Mouse (Mus musculus): Measurements from ENCODE around the gene Sarnp. TPM values are rescaled to one million over a fixed set of nuclear protein-coding genes. Genes with fewer than 3 reads are reported as not detected.
A peak's percentile ranks its signal among the peaks of the same experiment; 100 is the strongest.

Gene Sarnp
- polyA plus RNA-seq, 1 experiment = 79.6 TPM

- DNase-seq (ENCODE audit: low read depth) = no peak
- TF ChIP-seq POLR2A (IDR thresholded peaks at IDR 0.05; ENCODE audit: borderline replicate concordance, extremely low read depth, insufficient read depth, insufficient read length, poor library complexity, severe bottlenecking) (no peak), CTCF (IDR thresholded peaks at IDR 0.05; ENCODE audit: borderline replicate concordance, extremely low read depth, insufficient read depth, insufficient read length) (no peak)
These were observed 44.0 kb downstream of the Sarnp start for GRCm38 (mm10) chr10:128861176-128861575.

GRCm38 (mm10) chr10:128866042-128866441 lies 48.9 kb downstream of the Sarnp start:
- TF ChIP-seq CTCF (IDR thresholded peaks at IDR 0.05; ENCODE audit: borderline replicate concordance, extremely low read depth, insufficient read depth, insufficient read length) (no peak), POLR2A (IDR thresholded peaks at IDR 0.05; ENCODE audit: borderline replicate concordance, extremely low read depth, insufficient read depth, insufficient read length, poor library complexity, severe bottlenecking) (no peak)
- DNase-seq (ENCODE audit: low read depth) = no peak

GRCm38 (mm10) chr10:128866518-128866917 lies 49.4 kb downstream of the Sarnp start:
- TF ChIP-seq POLR2A (IDR thresholded peaks at IDR 0.05; ENCODE audit: borderline replicate concordance, extremely low read depth, insufficient read depth, insufficient read length, poor library complexity, severe bottlenecking) = no peak
- no peak for TF ChIP-seq CTCF (IDR thresholded peaks at IDR 0.05; ENCODE audit: borderline replicate concordance, extremely low read depth, insufficient read depth, insufficient read length)
- DNase-seq (ENCODE audit: low read depth) = no peak

- no peak for DNase-seq (ENCODE audit: low read depth)
- TF ChIP-seq CTCF (IDR thresholded peaks at IDR 0.05; ENCODE audit: borderline replicate concordance, extremely low read depth, insufficient read depth, insufficient read length) (no peak), POLR2A (IDR thresholded peaks at IDR 0.05; ENCODE audit: borderline replicate concordance, extremely low read depth, insufficient read depth, insufficient read length, poor library complexity, severe bottlenecking) (no peak)
These were observed 53.2 kb downstream of the Sarnp start for GRCm38 (mm10) chr10:128870341-128870740.

- TF ChIP-seq POLR2A (IDR thresholded peaks at IDR 0.05; ENCODE audit: borderline replicate concordance, extremely low read depth, insufficient read depth, insufficient read length, poor library complexity, severe bottlenecking) = no peak
- TF ChIP-seq CTCF (IDR thresholded peaks at IDR 0.05; ENCODE audit: borderline replicate concordance, extremely low read depth, insufficient read depth, insufficient read length) = no peak
- DNase-seq (ENCODE audit: low read depth) = no peak
These were observed 61.2 kb downstream of the Sarnp start for GRCm38 (mm10) chr10:128878291-128878690.

GRCm38 (mm10) chr10:128878811-128879210 lies 61.7 kb downstream of the Sarnp start:
- TF ChIP-seq CTCF (IDR thresholded peaks at IDR 0.05; ENCODE audit: borderline replicate concordance, extremely low read depth, insufficient read depth, insufficient read length) = no peak
- TF ChIP-seq POLR2A (IDR thresholded peaks at IDR 0.05; ENCODE audit: borderline replicate concordance, extremely low read depth, insufficient read depth, insufficient read length, poor library complexity, severe bottlenecking) = no peak
- no peak for DNase-seq (ENCODE audit: low read depth)

GRCm38 (mm10) chr10:128882067-128882466 lies 64.9 kb downstream of the Sarnp start:
- DNase-seq (ENCODE audit: low read depth) = no peak
- no peak for TF ChIP-seq CTCF (IDR thresholded peaks at IDR 0.05; ENCODE audit: borderline replicate concordance, extremely low read depth, insufficient read depth, insufficient read length)
- no peak for TF ChIP-seq POLR2A (IDR thresholded peaks at IDR 0.05; ENCODE audit: borderline replicate concordance, extremely low read depth, insufficient read depth, insufficient read length, poor library complexity, severe bottlenecking)

- DNase-seq (ENCODE audit: low read depth) = peak; percentile 88
- TF ChIP-seq POLR2A (IDR thresholded peaks at IDR 0.05; ENCODE audit: borderline replicate concordance, extremely low read depth, insufficient read depth, insufficient read length, poor library complexity, severe bottlenecking) = no peak
These were observed 72.1 kb downstream of the Sarnp start for GRCm38 (mm10) chr10:128888941-128889827.

GRCm38 (mm10) chr10:128889846-128890245 lies 72.7 kb downstream of the Sarnp start:
- no peak for TF ChIP-seq CTCF (IDR thresholded peaks at IDR 0.05; ENCODE audit: borderline replicate concordance, extremely low read depth, insufficient read depth, insufficient read length)
- TF ChIP-seq POLR2A (IDR thresholded peaks at IDR 0.05; ENCODE audit: borderline replicate concordance, extremely low read depth, insufficient read depth, insufficient read length, poor library complexity, severe bottlenecking) = no peak
- no peak for DNase-seq (ENCODE audit: low read depth)

- TF ChIP-seq POLR2A (IDR thresholded peaks at IDR 0.05; ENCODE audit: borderline replicate concordance, extremely low read depth, insufficient read depth, insufficient read length, poor library complexity, severe bottlenecking) (no peak), CTCF (IDR thresholded peaks at IDR 0.05; ENCODE audit: borderline replicate concordance, extremely low read depth, insufficient read depth, insufficient read length) (no peak)
- DNase-seq (ENCODE audit: low read depth) = peak; percentile 31
These were observed 73.5 kb downstream of the Sarnp start for GRCm38 (mm10) chr10:128890383-128891295.
